Mouse (Mus musculus) thymus, postnatal 25 days (tissue): ENCODE results near the gene Ncf4.
"Not testable (repeated sequence)": the region's sequence is repeated elsewhere in the genome, so short reads cannot be mapped to it uniquely, and the experiment has no call there.

Experiments
- DNase-seq: peaks from one replicate; pipeline ENCODE4 v3.0.0; 2022

Gene Ncf4

GRCm38 (mm10) chr15:78256602-78257259 lies 12.1 kb downstream of the Ncf4 start:
- DNase-seq = not testable (repeated sequence)

- peak; percentile 46 for DNase-seq
Measured at GRCm38 (mm10) chr15:78257326-78258050, 12.9 kb downstream of the Ncf4 start.

- DNase-seq = no peak
Measured at GRCm38 (mm10) chr15:78258246-78258865, 13.8 kb downstream of the Ncf4 start.

- no peak for DNase-seq
Measured at GRCm38 (mm10) chr15:78260668-78261333, 16.2 kb downstream of the Ncf4 start.

GRCm38 (mm10) chr15:78263286-78263685 lies 18.7 kb downstream of the Ncf4 start:
- no peak for DNase-seq

GRCm38 (mm10) chr15:78267441-78267840 lies 22.8 kb downstream of the Ncf4 start:
- no peak for DNase-seq

- no peak for DNase-seq
Measured at GRCm38 (mm10) chr15:78267865-78268264, 23.3 kb downstream of the Ncf4 start.

- DNase-seq = no peak
Measured at GRCm38 (mm10) chr15:78271208-78271607, 26.6 kb downstream of the Ncf4 start.

- no peak for DNase-seq
Measured at GRCm38 (mm10) chr15:78278308-78278707, 33.7 kb downstream of the Ncf4 start.

- DNase-seq = no peak
Measured at GRCm38 (mm10) chr15:78287941-78288340, 43.3 kb downstream of the Ncf4 start.

- not testable (repeated sequence) for DNase-seq
Measured at GRCm38 (mm10) chr15:78289775-78290174, 45.2 kb downstream of the Ncf4 start.

- peak; percentile 9 for DNase-seq
Measured at GRCm38 (mm10) chr15:78293228-78293627, 48.6 kb downstream of the Ncf4 start.

GRCm38 (mm10) chr15:78293716-78294115 lies 49.1 kb downstream of the Ncf4 start:
- DNase-seq = no peak

GRCm38 (mm10) chr15:78298558-78298957 lies 54.0 kb downstream of the Ncf4 start:
- DNase-seq = no peak

- no peak for DNase-seq
Measured at GRCm38 (mm10) chr15:78299641-78300040, 55.0 kb downstream of the Ncf4 start.

GRCm38 (mm10) chr15:78300773-78301172 lies 56.2 kb downstream of the Ncf4 start:
- no peak for DNase-seq

- DNase-seq = no peak
Measured at GRCm38 (mm10) chr15:78302718-78303117, 58.1 kb downstream of the Ncf4 start.

- DNase-seq = no peak
Measured at GRCm38 (mm10) chr15:78303665-78304233, 59.1 kb downstream of the Ncf4 start.

- no peak for DNase-seq
Measured at GRCm38 (mm10) chr15:78305341-78305933, 60.8 kb downstream of the Ncf4 start, which contains the start of gene Csf2rb2. Gene Csf2rb2, minus strand, starts transcription at chr15:78305721.

- DNase-seq = no peak
Measured at GRCm38 (mm10) chr15:78309865-78310264, 65.3 kb downstream of the Ncf4 start.

GRCm38 (mm10) chr15:78310971-78311370 lies 66.4 kb downstream of the Ncf4 start:
- DNase-seq = no peak
